ENCODE assay signal across 20 mouse cellular contexts in the genomic region with DNA sequence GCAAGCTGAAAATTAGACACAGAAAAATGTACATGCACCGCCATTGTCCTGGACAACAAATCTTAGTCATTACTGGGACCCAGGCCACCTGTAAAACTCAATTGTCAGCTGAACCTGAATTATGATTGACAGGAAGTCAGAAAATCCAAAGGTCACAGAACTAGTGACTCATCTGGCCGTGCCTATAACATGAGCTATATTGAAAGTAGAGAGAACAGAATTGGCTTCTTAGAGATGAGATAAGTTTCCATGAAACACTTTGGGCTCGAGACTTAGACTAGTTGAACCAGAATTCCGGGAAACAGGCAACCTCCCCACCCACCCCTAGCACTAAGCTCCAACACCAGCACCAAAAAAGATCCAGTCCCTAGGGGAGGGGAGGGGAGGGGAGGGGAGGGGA.
A peak's percentile ranks its signal among the peaks of the same experiment; 100 is the strongest.
DNase-seq lines count a peak whose midpoint lies in the region; ATAC-seq lines count a peak whose summit lies in the region.
"Had no signal": no experiment of that assay in that cellular context is flagged by ENCODE, and none has a peak within 500 bp of the region (broad histone marks: within the 10 kb centered on the region; RNA-seq: fewer than 3 reads in every experiment).

No protein-coding gene starts in this region.

- no peaks in the 10 kb centered on the region for H3K9me3 ChIP-seq in stomach, embryonic 16.5 days (replicated peaks; ENCODE audit: control insufficient read depth, low read length)
- H3K9me3 ChIP-seq: embryonic facial prominence, embryonic 10.5 days; forebrain, embryonic 13.5 days; heart, embryonic 10.5 days had no signal

- no peak overlapping the region for H3K4me2 ChIP-seq in stomach, embryonic 16.5 days (ENCODE audit: low read depth, low read length)
- H3K4me2 ChIP-seq: forebrain, embryonic 13.5 days; hindbrain, embryonic 14.5 days had no signal

- H3K27ac ChIP-seq in stomach, embryonic 16.5 days (ENCODE audit: low read length), result no peak overlapping the region
- H3K27ac ChIP-seq: embryonic facial prominence, embryonic 10.5 days; forebrain, embryonic 13.5 days; gastrocnemius, adult 2 months; heart, embryonic 10.5 days; hindbrain, embryonic 14.5 days had no signal

- no peak overlapping the region for H3K9ac ChIP-seq in stomach, embryonic 16.5 days (ENCODE audit: low read length)
- H3K9ac ChIP-seq: forebrain, embryonic 13.5 days; hindbrain, embryonic 14.5 days had no signal

- no peaks in the 10 kb centered on the region for H3K27me3 ChIP-seq in stomach, embryonic 16.5 days (ENCODE audit: control insufficient read depth, insufficient read depth, low read length)
- H3K27me3 ChIP-seq: CH12.LX; forebrain, embryonic 13.5 days had no signal

- WGBS in stomach, embryonic 16.5 days, result 55% methylated on average over 4 of the region's 4 CpGs

- no peaks in the 10 kb centered on the region for H3K36me3 ChIP-seq in stomach, embryonic 16.5 days (ENCODE audit: control insufficient read depth, insufficient read depth, low read length)
- H3K36me3 ChIP-seq: embryonic facial prominence, embryonic 10.5 days; heart, embryonic 10.5 days had no signal

- H3K4me3 ChIP-seq in stomach, embryonic 16.5 days (replicated peaks; ENCODE audit: low read length), result no peak overlapping the region
- H3K4me3 ChIP-seq: embryonic facial prominence, embryonic 10.5 days; forebrain, embryonic 13.5 days; gastrocnemius, adult 2 months; heart, embryonic 10.5 days had no signal

- ATAC-seq in inflammation-experienced regulatory T-cells, adult 6 months, result peak; percentile 78
- peak; percentile 57; the same call in 1 of the 2 replicates for ATAC-seq in stomach, embryonic 16.5 days (ENCODE audit: insufficient read depth, low FRiP score)
- ATAC-seq: forebrain, embryonic 13.5 days had no signal

- peak; percentile 6 for DNase-seq in 3T3-L1 (ENCODE audit: low read depth, low spot score)
- peak; percentile 32 for DNase-seq in CD4-positive, CD25-positive, alpha-beta regulatory T cell, adult 2 months (ENCODE audit: low read depth, low spot score)
- DNase-seq in testis, postnatal 10 days (ENCODE audit: low spot score), result no peak
- DNase-seq in lung, postnatal 14 days, result no peak
- no peak for DNase-seq in retina, postnatal 1 day
- DNase-seq: adrenal gland, adult 8-10 months; adrenal gland, postnatal 36 days; cerebellum, adult 2 months; cerebellum, postnatal 10 days; gastrocnemius, adult 2 months; gastrocnemius, postnatal 36 days; heart, adult 18-20 months; heart, postnatal 10 days had no signal

- H3K4me1 ChIP-seq in stomach, embryonic 16.5 days (ENCODE audit: control insufficient read depth, insufficient read depth, low read length), result no peaks in the 10 kb centered on the region
- H3K4me1 ChIP-seq: heart, embryonic 10.5 days had no signal

Comparison
In these comparisons a context has a peak if more than half of its experiments do, and no peak if none do; other contexts are left out.
1. DNase-seq: peak in 3T3-L1 (single experiment) and CD4-positive, CD25-positive, alpha-beta regulatory T cell, adult 2 months (single experiment); none in testis, postnatal 10 days (single experiment), lung, postnatal 14 days (single experiment) and retina, postnatal 1 day (single experiment).